Mouse (Mus musculus) heart, embryonic 10.5 days (tissue): ENCODE results near the gene Slc10a4. TPM values are rescaled to one million over a fixed set of nuclear protein-coding genes. Genes with fewer than 3 reads are reported as not detected.

ENCODE experiments used
- DNase-seq: peaks from one replicate; pipeline ENCODE4 v3.0.0-alpha.2; 2017; ENCODE audit warnings: low spot score
- H3K27ac ChIP-seq: fragments of 300-500 bp; sonication (generic); 2 replicates; pipeline ENCODE4 v1.5.1; 2016; ENCODE audit warnings: mild to moderate bottlenecking
- H3K27me3 ChIP-seq: fragments of 300-500 bp; sonication (generic); 2 replicates; pipeline ENCODE4 v1.6.1; 2016; ENCODE audit warnings: mild to moderate bottlenecking; ENCODE audit not compliant: poor library complexity, insufficient read depth, severe bottlenecking
- H3K36me3 ChIP-seq: fragments of 300-500 bp; sonication (generic); 2 replicates; pipeline ENCODE4 v1.6.1; 2016; ENCODE audit warnings: mild to moderate bottlenecking, moderate library complexity
- H3K4me1 ChIP-seq: fragments of 300-500 bp; sonication (generic); 2 replicates; pipeline ENCODE4 v1.6.1; 2016; ENCODE audit warnings: mild to moderate bottlenecking
- H3K4me3 ChIP-seq: fragments of 300-500 bp; sonication (generic); 2 replicates; pipeline ENCODE4 v1.5.1; 2016; ENCODE audit warnings: mild to moderate bottlenecking, moderate library complexity
- H3K9me3 ChIP-seq: fragments of 300-500 bp; sonication (generic); 2 replicates; pipeline ENCODE4 v1.6.1; 2016; ENCODE audit warnings: mild to moderate bottlenecking, moderate library complexity
- WGBS: fragments of 180-500 bp; shearing (Covaris S2); methylation state at CpG from one replicate; pipeline ENCODE4 v1.1.7; 2016; 5-methylcytosine and 5-hydroxymethylcytosine counted together
- polyA plus RNA-seq: library from polyadenylated mRNA; unstranded; fragments of >200 nt; fragmentation: Nextera tagmentation; extraction: Ambion mirVana; gene quantifications from 2 replicates; pipeline ENCODE4 v1.2.1, GENCODE M21; 2016

Gene Slc10a4
- polyA plus RNA-seq: 0.14 and 0.30 TPM in 2 replicates

- peak; percentile 78 for DNase-seq
- no peaks in the 10 kb centered on the region for H3K9me3 ChIP-seq
- peak within 1 kb of the TSS; percentile 53 for H3K4me3 ChIP-seq
- 8% methylated on average over 65 of the region's 65 CpGs for WGBS
- no peak within 1 kb of the TSS for H3K27ac ChIP-seq
- no peaks in the 10 kb centered on the region for H3K36me3 ChIP-seq
- H3K27me3 ChIP-seq: peaks cover 56% of the 10 kb centered on the region
- peaks cover 7% of the 10 kb centered on the region for H3K4me1 ChIP-seq
Observed at GRCm38 (mm10) chr5:73006784-73007581, at the start of gene Slc10a4. Gene Slc10a4 (plus strand): TSS chr5:73006883.

DNA sequence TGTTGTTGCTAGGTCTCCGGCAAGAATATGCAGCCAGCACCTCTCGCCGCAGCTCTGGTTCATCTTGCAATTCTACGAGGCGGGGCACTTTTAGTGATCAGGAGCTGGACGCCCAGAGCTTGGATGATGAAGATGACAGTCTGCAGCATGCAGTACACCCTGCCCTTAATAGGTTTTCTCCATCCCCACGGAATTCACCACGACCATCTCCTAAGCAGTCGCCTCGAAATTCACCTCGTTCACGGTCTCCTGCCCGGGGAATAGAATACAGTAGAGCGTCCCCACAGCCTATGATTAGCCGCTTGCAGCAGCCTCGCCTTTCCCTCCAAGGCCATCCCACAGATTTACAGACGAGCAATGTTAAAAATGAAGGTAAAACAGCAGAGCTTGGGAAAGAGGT lies 49.4 kb upstream of the Slc10a4 start:
- Histone ChIP-seq H3K9me3 (no peaks in the 10 kb centered on the region), H3K27me3 (no peaks in the 10 kb centered on the region), H3K4me3 (no peak overlapping the region), H3K4me1 (no peaks in the 10 kb centered on the region), H3K27ac (no peak overlapping the region), H3K36me3 (peaks cover 27% of the 10 kb centered on the region)
- no peak for DNase-seq
- 93% methylated on average over 17 of the region's 17 CpGs for WGBS

- Histone ChIP-seq H3K27ac (no peak overlapping the region), H3K36me3 (peaks cover 35% of the 10 kb centered on the region)
- WGBS: 83% methylated on average over 6 of the region's 6 CpGs
Observed at GRCm38 (mm10) chr5:72960096-72960495, 46.6 kb upstream of the Slc10a4 start.

DNA sequence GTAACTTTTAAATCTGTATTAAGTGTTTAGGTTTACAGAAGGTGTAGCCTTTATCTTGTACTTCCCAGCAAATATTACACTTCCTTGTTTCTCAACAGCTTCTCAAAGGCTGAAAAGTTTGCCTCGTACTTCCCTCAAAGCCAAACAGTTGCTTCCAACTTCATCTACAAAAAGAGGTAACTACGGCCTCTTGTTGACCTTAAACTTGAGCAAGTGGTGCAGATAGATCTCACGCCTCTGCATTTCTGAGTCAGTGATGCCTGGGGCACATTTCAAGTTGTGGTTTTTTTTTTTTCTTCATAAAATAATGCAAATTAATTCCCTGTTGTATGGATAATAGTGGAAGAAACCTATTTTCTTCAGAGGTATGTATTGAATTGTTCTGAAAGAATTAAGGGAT lies 41.0 kb upstream of the Slc10a4 start:
- WGBS: 88% methylated on average over 3 of the region's 3 CpGs
- Histone ChIP-seq H3K4me3 (no peak overlapping the region), H3K36me3 (peaks cover 39% of the 10 kb centered on the region)

More at GRCm38 (mm10) chr5:72960096-72960495, 46.6 kb upstream of the Slc10a4 start:
- Histone ChIP-seq H3K4me3 (no peak overlapping the region), H3K4me1 (no peaks in the 10 kb centered on the region), H3K9me3 (no peaks in the 10 kb centered on the region), H3K27me3 (no peaks in the 10 kb centered on the region)
- DNase-seq: no peak

DNA sequence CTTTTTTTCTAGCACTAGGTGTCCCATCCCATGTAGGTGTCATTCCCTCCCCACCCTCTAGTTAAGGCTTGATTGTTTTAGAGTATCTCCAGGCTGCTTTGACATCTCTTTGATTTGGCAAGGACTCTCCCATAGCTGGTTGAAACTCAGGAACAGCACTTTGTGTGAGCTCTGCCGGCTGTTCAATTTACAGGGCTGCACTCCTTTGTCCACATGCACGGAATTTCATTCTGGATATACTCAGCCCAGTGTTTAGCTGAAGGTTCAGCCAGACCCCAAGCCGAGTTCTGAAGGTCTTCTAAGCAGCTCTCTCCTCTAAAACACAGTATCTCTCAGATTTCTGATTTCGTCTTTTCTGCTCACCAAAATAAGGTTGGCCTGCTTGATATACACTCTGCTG lies 34.2 kb upstream of the Slc10a4 start:
- Histone ChIP-seq H3K27me3 (no peaks in the 10 kb centered on the region), H3K4me1 (no peaks in the 10 kb centered on the region), H3K9me3 (no peaks in the 10 kb centered on the region), H3K4me3 (no peak overlapping the region), H3K36me3 (peaks cover 62% of the 10 kb centered on the region), H3K27ac (no peak overlapping the region)
- peak; percentile 51 for DNase-seq
- 77% methylated on average over 4 of the region's 4 CpGs for WGBS

More for the DNA sequence above, 41.0 kb upstream of the Slc10a4 start:
- H3K27me3 ChIP-seq: no peaks in the 10 kb centered on the region
- no peak for DNase-seq
- no peaks in the 10 kb centered on the region for H3K9me3 ChIP-seq
- no peak overlapping the region for H3K27ac ChIP-seq
- no peaks in the 10 kb centered on the region for H3K4me1 ChIP-seq

DNA sequence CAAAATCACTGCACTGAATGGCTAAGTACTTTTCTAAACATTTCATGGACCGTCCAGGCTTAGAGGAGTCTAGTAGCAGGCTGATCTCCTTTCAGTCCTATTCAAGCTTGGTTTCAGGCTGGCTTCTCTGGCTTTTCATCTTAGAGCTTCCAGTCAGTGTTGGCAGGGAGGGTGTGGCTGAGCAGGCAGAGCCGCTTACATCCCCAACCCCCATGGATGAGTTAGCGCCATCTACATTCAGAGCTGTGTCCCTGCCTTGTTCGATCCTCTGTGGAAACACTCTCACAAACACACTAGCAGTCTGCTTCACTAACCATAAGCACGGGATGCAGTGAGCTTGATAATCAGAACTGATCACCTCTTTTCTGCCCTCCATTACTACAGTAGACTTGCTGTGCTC lies 33.7 kb upstream of the Slc10a4 start:
- H3K36me3 ChIP-seq: peaks cover 63% of the 10 kb centered on the region
- WGBS: 67% methylated on average over 5 of the region's 5 CpGs
- no peak for DNase-seq

DNA sequence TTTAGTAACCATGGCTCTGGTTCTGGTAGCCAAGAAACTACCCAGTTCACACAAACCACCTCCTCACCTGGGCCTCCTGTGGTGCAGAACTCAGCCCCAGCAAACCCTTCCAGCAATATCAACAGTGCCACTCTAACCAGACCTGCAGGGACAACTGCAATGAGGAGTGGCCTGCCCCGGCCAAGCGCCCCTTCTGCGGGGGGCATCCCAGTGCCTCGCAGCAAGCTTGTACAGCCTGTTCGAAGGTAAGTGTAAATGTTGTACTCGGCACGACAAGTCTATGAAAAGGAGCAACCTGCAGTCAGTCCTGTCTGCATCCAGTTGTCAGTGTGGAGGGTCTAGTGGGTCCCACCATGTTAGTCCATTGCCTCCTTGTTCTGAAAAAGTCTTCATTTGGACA lies 32.1 kb upstream of the Slc10a4 start, which contains the start of gene Gm10135:
TSS of gene Gm10135 (minus strand) at position 101 of the 400 bp plus-strand sequence.
- 95% methylated on average over 7 of the region's 7 CpGs for WGBS
- Histone ChIP-seq H3K36me3 (peaks cover 64% of the 10 kb centered on the region), H3K4me1 (no peaks in the 10 kb centered on the region), H3K4me3 (no peak within 1 kb of the TSS), H3K27me3 (no peaks in the 10 kb centered on the region), H3K27ac (no peak within 1 kb of the TSS), H3K9me3 (no peaks in the 10 kb centered on the region)
- DNase-seq: no peak

More for the DNA sequence above, 33.7 kb upstream of the Slc10a4 start:
- Histone ChIP-seq H3K4me3 (no peak overlapping the region), H3K27ac (no peak overlapping the region), H3K4me1 (no peaks in the 10 kb centered on the region), H3K27me3 (no peaks in the 10 kb centered on the region), H3K9me3 (no peaks in the 10 kb centered on the region)

GRCm38 (mm10) chr5:72975996-72976395 lies 30.7 kb upstream of the Slc10a4 start:
- DNase-seq: peak; percentile 52
- Histone ChIP-seq H3K4me1 (no peaks in the 10 kb centered on the region), H3K27ac (no peak overlapping the region), H3K4me3 (no peak overlapping the region), H3K36me3 (peaks cover 69% of the 10 kb centered on the region), H3K9me3 (no peaks in the 10 kb centered on the region), H3K27me3 (no peaks in the 10 kb centered on the region)
- 90% methylated on average over 6 of the region's 6 CpGs for WGBS

- Histone ChIP-seq H3K27ac (no peak overlapping the region), H3K27me3 (no peaks in the 10 kb centered on the region), H3K9me3 (no peaks in the 10 kb centered on the region), H3K36me3 (peaks cover 71% of the 10 kb centered on the region), H3K4me3 (no peak overlapping the region), H3K4me1 (no peaks in the 10 kb centered on the region)
- 89% methylated on average over 4 of the region's 4 CpGs for WGBS
- DNase-seq: no peak
Observed at GRCm38 (mm10) chr5:72976539-72976938, 30.1 kb upstream of the Slc10a4 start.

GRCm38 (mm10) chr5:72984091-72984490 lies 22.6 kb upstream of the Slc10a4 start:
- 7% methylated on average over 2 of the region's 2 CpGs for WGBS
- Histone ChIP-seq H3K4me3 (no peak overlapping the region), H3K4me1 (no peaks in the 10 kb centered on the region), H3K36me3 (peaks cover 20% of the 10 kb centered on the region; the same call in 1 of the 2 replicates), H3K9me3 (no peaks in the 10 kb centered on the region), H3K27ac (no peak overlapping the region), H3K27me3 (no peaks in the 10 kb centered on the region)
- DNase-seq: peak; percentile 66

DNA sequence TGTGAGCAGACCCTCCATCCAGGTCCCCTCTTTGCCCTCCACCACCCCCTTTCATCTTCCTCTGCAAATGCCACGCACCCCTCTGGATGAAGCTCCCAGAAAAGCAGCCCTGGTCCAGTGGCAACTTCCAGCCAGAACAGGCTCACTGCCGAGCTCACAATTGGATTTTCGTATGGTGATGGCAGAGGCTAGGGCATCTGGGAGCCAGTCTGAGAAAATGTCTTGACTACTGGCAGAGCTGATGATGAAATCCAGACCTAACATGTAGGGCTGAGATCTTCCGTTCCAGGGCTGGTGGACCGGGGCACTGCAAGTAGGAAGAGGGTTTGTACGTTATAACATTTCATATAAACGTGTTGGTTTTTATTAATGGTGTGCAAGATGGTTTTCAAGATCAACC lies 18.9 kb upstream of the Slc10a4 start:
- no peak for DNase-seq
- H3K27me3 ChIP-seq: no peaks in the 10 kb centered on the region
- no peaks in the 10 kb centered on the region for H3K36me3 ChIP-seq
- peaks cover 4% of the 10 kb centered on the region; the same call in 1 of the 2 replicates for H3K4me1 ChIP-seq
- 80% methylated on average over 7 of the region's 7 CpGs for WGBS
- no peak overlapping the region for H3K4me3 ChIP-seq
- no peak overlapping the region for H3K27ac ChIP-seq
- no peaks in the 10 kb centered on the region for H3K9me3 ChIP-seq

- Histone ChIP-seq H3K27ac (no peak overlapping the region), H3K4me3 (no peak overlapping the region), H3K27me3 (no peaks in the 10 kb centered on the region), H3K4me1 (peaks cover 7% of the 10 kb centered on the region; the same call in 1 of the 2 replicates), H3K9me3 (no peaks in the 10 kb centered on the region), H3K36me3 (no peaks in the 10 kb centered on the region)
- 79% methylated on average over 8 of the region's 8 CpGs for WGBS
- no peak for DNase-seq
Observed at GRCm38 (mm10) chr5:72989756-72990155, 16.9 kb upstream of the Slc10a4 start.

GRCm38 (mm10) chr5:72992474-72992873 lies 14.2 kb upstream of the Slc10a4 start:
- Histone ChIP-seq H3K4me3 (no peak overlapping the region), H3K36me3 (no peaks in the 10 kb centered on the region), H3K4me1 (peaks cover 7% of the 10 kb centered on the region; the same call in 1 of the 2 replicates), H3K9me3 (no peaks in the 10 kb centered on the region), H3K27me3 (no peaks in the 10 kb centered on the region), H3K27ac (no peak overlapping the region)
- WGBS: 81% methylated on average over 1 of the region's 1 CpGs
- peak; percentile 30 for DNase-seq
